Mouse (Mus musculus) lung, postnatal 14 days (tissue): ENCODE measurements around the gene Panx1.
A peak's percentile ranks its signal among the peaks of the same experiment; 100 is the strongest.

Experiments
- DNase-seq: peaks from one replicate; pipeline ENCODE4 v3.0.0; 2021

Panx1 gene

DNA sequence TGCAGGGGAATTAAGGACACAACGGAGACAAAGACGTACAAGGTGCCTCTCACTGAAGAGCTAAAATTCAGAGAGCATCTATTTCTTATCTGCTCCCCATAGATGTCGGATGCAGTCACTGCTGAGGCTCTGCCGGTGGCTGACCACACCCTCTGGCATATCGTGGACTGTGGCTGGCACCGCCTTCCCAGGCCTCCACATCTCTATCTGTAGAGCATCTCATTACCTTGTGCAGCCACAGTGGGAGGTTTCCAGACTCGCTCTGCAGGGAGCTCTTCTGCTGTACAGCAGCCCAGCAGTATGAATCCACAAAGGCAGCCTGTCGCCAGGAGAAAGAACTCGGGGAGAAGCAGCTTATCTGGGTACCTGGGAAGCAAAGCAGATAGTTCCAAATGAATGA, 24.1 kb downstream of the Panx1 start:
- no peak for DNase-seq

DNA sequence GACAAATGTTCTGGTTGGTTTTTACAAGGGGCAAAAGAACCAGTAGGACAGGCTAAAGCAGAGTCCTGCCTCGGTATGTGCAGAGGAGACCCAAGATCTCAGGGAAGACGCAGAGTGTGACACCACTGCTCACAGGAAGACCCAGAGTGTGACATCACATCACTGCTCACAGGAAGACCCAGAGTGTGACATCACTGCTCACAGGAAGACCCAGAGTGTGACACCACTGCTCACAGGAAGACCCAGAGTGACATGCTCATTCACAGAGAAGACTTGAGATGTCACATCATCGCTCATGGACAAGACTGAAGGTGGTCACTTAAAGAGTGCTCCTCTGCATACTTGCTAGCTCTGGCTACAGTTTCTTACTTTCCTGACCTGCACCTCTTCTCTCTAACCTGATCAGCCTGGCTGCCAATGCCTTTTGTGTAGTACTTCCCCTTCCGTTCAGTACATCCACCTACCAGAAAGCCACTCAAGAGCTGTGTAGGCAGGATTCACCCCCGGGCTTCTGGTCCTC, 24.7 kb downstream of the Panx1 start:
- no peak for DNase-seq

DNA sequence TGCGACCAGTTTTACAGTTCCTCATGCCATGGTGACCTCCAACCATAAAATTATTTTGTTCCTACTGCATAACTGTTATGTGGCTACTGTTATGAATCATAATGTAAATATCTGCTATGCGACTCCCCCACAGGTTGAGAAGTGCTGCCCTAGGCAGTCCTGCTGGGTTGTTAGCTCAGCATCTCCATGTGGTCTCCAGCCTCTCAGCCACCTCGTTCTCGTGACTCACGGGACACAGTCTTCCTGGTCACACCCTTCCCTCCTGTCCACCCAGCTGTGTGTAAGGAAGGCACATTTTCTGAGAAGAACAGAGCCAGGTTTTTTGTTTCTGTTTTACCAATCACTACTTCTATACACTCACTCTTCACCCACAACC, 26.5 kb downstream of the Panx1 start:
- no peak for DNase-seq

DNA sequence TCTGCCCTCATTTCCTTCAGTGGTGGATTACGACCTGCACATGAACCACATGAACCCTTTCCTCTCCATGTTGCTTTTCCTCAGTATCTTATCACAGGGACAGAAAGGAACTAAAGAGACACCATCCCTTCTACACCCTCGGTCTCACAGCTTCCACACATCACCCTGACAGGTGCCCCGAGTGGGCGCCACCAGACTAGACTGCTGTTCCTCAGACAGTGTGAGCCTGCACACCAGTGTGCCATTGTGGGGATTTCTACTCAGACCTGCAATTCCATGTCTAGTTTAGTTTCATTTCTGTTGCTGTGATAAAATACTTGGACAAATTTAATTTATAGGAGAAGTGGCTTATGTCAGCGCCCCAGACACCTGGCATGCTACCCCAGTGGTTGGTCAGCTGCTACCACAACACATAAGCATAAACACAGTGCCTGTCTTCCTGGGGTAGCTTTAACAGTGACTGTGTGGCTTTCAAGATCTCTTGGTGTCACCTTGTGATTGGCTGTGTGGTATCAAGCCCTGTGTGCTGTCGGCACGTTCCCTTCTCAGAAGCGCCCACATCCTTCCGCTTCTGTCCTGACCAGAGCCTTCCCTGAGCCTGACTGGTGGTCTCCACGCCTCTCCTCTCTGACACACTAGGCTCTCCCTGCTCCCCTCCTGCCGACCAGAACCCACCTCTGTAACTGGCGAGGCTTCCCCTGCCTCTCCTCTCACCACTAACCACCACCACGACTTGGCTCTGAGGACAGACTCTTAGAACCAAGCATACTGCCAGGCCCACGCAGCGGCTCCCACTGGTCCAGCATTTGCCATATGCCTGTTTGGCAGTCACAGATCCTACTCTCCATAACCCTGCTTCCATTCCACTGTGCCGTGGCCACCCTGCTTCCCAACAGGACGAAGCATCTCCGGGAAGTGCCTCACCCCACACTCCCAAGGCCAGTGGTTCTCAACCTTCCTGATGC, 27.2 kb downstream of the Panx1 start:
- DNase-seq: no peak

DNA sequence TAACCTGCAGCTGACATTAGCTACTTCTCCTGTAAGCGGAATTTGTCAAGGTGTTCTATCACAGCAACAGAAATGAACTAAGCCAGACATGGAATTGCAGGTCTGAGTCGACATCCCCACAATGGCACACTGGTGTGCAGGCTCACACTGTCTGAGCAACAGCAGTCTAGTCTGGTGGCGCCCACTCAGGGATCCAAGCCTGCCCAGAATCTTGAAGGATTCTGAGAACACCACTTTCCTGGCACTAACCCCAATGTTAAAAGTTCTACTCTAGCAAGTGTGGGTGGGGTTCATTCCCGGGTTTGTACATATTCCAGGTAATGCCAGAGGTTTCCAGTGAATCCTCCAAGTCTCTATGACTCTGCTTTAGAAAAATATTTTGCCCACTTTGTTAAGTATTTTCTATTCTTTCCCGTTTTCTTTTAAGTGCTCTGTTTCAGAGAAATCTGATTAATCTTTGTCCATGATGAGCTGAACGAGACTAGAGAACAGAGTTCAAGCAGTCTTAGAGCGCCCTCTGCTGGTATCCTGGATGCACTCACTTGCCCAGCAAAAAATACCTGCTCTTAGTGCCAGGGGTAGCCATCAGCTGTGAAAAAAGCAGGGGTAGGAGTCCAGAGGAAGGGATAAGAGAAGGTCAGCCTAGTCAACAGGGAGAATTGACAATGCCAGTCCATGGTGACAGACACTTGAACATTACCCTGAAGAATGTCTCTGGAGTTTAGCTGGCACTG, 29.9 kb downstream of the Panx1 start:
- DNase-seq: peak; percentile 83

DNA sequence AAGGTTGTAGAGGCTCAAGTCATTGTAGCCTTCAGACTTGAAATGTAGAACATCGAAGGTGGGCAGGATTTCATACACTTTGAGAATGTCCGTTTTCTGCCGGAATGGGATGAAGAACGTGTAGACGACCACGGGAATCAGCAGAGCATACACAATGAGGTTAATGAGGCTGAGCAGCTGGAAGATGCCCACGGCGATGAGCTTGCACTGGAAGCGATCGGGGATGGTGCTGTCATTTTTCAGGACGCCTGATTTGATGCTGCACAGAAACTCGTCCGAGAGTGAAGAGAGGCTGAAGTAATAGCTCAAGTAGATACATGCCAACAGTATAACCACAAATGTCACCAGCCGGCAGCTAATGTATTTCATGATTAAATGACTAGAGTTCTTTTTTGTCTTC, 37.7 kb downstream of the Panx1 start:
- DNase-seq: no peak

DNA sequence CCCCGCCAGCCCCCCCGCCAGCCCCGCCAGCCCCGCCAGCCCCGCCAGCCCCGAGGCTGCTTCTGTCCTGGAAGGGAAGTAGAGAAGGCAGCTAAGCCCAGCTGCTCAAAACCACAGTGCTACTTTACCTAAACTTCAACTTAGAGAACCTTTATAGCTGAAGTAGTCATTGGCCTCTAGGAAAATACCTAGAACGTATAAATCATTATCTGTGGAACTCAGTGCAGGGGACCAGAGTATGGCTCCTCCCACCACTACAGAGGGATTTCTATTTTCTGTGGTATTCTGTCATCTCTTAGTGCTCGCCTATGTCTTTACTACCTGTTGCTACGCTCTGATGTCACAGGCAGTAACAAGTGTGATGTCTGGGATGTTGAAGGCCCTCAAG, 41.0 kb downstream of the Panx1 start:
- DNase-seq: no peak

DNA sequence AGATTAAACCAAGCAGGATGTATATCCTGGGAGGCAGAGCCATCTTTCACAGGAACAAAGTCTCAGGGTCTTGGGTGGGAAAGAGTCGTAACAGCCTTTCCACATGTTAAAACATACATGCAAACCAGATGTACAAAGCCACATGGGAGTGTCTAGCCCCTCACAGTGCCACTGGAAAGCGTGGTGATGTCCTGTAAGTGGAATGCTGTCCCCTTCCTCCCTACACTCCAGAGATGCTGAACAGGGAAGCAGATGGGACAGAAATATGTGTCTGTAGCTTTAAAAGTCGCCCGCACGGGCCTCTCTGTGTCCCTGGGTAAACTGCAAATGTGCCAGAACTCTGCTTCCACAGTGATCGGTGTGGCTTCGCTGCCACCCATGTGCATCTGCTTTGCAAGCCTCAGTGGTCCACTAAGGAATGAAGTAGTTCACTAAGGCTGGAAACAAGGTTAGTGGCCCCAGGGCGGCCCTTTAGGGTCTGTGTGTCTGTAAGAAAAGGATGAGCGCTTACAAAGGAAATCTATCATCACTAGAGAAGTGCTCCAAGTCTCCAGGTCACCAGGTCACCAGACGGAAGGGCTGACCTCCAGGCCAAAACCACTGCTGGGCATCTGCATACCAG, 41.5 kb downstream of the Panx1 start:
- no peak for DNase-seq

DNA sequence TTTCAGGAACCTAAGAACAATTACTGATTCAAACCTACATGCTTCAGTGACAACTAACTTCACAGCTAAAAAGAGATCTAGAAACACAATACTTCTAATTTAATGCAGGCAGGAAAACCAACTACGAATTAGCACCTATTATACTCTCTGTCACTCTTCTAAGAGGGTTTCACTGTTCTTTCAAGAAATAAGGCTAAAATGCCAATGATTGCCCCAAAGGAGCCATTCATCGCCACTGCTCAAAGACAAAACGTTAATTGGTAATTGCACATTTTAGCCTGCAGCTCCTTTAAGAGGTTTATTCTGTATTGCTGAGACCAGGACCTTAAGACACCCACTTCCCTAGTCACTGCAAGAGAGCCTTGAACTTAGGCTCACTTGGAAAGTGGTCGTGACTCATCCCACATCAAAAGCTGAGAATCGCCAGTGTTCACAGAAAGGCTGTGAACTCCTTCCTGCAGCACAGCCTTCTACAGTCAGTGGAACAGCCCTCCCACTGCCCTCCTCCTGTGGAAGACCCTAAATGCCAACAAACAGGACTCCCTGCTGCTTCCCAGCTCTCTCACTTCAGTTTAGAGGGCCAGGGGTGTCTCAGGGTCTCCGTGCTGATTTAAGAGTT, 42.2 kb downstream of the Panx1 start:
- DNase-seq: no peak

DNA sequence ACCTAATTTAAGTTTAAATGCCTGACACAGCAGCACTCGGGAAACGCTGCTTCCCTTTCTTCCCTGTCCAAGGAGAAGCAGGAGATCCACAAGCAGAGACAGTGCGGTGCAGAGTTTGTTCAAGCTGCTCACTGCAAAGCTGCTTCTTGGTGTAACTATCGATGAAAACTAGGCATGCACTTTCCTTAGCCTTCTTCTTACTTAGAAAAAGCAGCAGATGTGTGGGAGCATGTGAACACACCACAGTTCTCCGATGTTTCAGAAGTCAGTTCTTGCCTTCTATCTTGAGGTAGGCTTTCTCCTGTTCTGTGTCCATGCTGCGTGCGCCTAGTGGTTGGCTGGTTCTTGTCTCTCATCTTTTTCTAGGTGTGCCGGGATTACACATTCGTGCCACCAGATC, 46.5 kb downstream of the Panx1 start:
- no peak for DNase-seq

DNA sequence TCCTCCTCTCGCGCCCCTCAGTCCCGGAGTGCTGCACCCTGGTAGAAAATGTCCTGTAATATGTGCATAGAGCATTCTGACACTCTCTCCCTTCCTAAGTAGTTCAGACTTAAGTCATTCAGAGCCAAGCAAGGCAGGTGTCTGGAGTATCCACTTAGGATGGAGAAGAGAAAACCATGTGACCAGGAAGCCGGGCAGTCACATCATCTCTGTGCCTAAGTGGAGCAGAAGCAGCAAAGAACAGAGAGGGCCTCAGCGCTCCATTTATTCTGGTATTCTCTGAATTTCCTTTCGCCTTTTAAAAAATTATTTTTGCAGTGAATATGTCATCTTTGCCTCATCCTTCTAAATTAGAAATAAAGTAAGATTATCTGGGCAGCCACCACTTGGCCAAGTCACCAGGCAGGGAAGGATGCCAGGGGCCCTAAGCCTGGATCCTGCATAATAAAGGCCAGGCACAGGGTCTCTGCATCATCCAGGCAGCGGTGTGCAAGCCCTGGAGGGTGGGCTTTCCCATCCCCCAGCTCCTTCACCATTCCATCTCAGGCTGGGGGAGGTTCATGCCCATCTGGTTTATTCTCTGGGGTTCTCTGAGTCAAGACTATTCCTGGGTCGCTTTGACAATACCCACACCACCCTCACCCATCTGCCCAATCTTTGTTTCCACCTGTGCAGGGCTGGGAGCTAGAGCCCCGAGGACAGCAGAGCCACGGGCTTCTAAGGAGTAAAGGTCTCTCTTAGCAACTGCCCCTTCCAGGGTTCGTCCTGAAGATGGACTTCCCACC, 47.8 kb downstream of the Panx1 start:
- no peak for DNase-seq

DNA sequence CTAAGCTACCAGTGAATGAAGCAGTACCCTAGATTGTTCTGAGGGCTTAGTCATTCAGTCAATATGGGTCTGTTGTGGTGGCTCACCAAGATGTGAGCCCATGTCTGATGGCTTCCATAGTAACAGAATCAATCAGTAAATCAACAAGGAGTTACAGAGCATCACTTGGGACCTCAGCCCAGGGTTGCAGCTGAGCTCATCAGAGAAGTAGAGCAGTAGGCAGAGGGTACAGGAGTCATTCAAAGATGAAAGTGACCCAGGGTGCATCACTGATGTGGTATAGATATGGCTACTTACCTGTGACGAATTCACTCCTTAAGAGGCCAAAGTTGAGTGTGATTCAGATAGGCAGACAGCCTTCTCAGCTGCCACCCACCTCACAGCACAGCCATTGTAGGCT, 49.8 kb downstream of the Panx1 start:
- DNase-seq: no peak

DNA sequence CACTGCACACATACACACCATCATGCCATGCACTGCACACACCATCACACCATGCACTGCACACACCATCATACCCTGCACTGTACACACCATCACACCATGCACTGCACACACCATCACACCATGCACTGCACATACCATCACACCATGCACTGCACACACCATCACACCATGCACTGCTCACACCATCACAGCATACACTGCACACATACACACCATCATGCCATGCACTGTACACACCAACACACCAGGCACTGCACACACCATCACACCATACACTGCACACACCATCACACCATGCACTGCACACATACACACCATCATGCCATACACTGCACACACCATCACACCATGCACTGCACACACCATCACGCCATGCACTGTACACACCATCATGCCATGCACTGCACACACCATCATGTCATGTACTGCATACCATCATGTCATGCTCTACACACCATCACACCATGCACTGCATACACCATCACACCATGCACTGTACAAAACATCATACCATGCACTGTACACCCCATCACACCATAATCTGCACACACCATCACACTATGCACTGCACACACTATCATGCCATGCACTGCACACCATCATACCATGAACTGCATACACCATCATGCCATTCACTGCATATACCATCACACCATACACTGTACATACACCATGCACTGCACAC, 56.5 kb downstream of the Panx1 start:
- DNase-seq: no peak

DNA sequence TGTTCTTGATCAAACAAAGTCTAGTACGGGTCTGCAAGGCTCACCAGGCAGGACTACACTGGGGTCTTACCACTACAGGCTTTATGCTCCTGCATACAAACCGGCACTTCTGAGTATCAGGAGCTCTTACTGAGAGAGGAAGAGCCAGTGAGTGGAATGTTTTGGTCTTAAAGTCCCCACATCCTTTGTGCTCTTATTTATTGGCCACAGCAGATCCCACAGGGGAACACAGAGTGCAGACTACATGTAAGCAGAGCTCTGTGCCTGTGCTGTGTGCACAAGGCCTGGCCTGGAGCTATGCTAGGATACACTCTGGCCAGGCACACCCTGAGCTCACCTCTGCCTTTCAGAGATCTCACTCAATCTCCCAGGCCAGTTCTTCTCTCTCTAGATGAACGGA, 62.1 kb downstream of the Panx1 start:
- DNase-seq: no peak

DNA sequence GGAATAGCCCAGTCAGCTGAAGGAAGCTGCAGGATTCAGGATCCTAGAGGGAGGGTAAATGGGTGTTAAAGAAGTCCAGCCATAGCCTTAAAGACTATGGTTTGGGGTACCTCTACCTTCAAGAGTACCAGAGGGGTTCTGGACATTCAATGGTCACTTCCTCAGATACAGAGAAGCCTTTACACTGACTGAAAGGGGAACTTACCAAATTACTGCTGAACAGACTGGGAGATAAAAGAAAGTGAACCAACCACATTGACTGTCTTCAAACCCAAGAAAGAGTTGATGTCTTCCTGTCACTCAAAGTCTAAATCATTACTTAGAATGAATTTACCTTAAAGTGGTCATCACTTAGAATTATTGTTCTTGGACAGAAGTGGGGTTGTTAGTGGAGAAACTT, 62.6 kb downstream of the Panx1 start:
- no peak for DNase-seq

DNA sequence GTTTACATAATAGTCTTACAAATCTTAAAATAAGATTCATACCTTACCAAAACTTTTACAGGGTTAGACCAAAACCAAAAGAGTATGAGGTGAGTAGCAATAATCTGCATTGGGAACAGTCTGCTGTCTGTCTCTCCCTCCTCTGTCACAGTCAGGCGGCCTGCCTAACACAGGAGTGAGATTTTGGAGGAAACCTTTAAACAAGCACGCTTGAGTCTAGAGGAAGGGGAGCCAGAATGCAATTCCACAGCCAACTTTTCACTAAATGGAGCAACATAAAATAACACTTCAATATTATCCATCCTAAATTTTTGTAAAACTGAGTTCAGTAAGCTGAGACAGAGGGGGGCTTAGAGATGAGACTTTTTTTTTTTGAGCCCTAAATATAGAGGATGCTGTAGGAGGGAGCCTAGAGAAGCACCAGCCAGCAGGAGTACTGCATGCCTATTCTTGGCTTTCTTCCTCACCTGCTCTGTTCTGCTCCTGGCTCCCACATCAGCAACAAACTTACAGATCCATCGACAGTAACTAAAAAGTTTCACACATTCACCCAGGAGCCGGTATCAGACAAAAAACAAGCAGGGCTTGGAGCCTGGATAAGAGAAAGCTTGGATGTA, 63.6 kb downstream of the Panx1 start:
- no peak for DNase-seq

DNA sequence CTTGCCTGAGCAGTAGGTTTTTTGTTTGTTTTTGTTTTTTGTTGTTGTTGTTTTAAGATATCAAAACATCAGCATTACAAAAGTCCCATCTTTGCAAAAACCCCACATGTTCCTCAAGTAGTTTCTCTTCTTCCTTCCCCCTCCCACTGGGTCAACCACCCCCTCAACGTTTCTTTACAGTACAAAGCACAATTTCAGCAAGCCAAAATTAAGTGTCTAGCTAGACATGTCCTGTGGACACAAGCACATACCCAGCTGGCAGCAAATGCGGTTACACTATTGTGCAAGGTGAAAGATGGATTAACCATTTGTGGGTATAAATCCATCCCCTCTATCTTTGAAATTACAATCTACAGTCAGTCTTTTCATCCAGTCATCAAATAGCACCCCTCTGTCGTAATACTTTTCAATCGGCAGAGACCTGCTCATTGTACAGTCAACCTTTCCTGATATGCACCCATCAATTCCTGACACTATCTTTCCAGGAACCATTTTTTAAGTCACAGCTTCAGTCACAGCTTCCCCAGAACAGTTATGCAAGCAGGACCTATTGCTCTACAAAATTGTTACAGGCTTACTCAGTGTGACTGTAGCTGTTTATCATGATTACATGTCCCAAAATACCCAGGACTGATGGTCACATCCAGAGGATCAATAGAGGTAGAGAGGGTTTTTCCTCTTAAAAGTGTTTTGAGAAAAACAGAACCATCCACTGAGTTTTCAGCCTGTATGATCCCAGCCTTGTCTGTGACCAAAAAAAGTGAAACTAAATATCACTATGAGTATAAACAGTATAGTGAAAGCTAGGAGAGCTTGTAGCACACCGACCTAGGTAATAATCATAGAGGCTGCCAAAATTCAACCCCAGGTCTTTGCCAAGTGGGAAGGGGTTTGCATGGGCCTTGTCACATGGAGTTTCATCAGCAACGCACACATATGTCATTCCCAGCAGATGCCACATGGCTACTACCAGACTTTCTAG, 70.7 kb downstream of the Panx1 start:
- DNase-seq: no peak

DNA sequence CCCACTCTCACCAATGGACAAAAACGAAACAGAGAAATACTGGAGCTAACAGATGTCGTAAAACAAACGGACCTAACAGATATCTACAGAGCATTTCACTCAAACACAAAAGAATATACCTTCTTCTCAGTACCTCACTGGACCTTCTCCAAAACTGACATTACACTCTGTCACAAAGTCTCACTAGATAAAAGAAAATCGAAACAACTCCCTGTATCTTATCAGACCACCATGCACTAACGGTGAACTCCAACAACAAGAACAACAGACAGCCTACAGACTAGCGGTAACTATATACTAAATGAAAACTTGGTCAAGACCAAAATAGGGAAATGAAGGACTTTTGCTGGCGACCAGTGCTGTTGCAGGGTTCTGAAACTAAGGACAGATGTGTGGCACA, 71.5 kb downstream of the Panx1 start:
- DNase-seq: no peak

DNA sequence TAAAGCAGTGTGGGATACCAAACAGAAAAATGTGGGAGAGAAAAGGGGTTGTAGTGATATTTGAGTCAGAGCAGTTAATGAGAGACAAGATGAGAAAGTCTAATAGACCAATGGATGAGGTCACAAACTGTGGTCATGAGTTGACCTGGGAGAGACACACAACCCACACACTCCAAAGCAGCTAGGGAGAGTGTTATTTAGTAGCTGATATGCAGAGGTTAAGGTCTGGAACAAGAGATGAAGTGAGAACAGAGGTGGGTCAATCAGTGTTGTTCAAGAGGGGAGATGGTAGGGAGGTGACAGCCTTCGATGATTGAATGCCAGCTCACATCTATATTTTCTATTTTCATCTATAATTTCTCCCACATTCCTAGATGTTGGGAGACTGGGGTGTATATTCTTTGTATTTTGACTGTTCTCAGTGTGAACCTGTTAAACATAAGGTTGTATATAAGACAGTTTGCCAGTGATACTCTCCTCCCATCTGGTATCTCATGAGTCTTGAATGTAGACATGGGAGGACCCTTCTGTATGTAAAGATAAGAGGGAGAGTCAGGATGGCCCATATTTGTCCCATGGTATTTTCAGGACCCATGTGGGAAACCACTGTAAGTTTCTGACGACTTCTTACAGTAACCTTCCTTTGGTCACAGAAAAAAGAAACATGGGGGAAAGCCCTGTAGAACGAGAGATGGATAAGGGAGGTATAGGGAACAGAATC, 74.3 kb downstream of the Panx1 start:
- DNase-seq: no peak
